Mouse (Mus musculus): ENCODE measurements around the gene Mdc1. TPM values are rescaled to one million over a fixed set of nuclear protein-coding genes. Genes with fewer than 3 reads are reported as not detected.
A peak's percentile ranks its signal among the peaks of the same experiment; 100 is the strongest.
"Not testable (repeated sequence)": the region's sequence is repeated elsewhere in the genome, so short reads cannot be mapped to it uniquely, and the experiment has no call there.

Mdc1 gene
- polyA plus RNA-seq, 2 experiments from 2014 or later: 4.1 to 6.4 TPM

- ATAC-seq: peak; percentile 76
These were observed 18.1 kb upstream of the Mdc1 start, which contains the start of gene Flot1 for GRCm38 (mm10) chr17:35822964-35823937. Flot1 (plus strand) TSS chr17:35823230.

DNA sequence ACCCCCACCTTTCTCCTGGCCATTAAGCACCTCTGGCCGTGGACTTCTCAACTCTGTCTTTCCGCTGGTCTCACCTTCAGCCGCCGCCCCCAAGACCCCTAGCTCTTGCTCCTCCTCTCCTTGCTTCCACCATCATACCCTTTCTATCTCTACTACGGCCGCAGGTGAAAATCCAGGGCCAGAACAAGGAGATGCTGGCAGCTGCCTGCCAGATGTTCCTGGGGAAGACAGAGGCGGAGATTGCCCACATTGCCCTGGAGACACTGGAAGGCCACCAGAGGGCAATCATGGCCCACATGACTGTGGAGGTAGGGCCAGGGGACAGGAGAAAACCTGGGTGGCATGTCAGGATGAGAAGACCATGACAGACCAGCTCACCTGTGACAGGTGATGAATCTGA lies 16.9 kb upstream of the Mdc1 start:
- ATAC-seq: no peak

DNA sequence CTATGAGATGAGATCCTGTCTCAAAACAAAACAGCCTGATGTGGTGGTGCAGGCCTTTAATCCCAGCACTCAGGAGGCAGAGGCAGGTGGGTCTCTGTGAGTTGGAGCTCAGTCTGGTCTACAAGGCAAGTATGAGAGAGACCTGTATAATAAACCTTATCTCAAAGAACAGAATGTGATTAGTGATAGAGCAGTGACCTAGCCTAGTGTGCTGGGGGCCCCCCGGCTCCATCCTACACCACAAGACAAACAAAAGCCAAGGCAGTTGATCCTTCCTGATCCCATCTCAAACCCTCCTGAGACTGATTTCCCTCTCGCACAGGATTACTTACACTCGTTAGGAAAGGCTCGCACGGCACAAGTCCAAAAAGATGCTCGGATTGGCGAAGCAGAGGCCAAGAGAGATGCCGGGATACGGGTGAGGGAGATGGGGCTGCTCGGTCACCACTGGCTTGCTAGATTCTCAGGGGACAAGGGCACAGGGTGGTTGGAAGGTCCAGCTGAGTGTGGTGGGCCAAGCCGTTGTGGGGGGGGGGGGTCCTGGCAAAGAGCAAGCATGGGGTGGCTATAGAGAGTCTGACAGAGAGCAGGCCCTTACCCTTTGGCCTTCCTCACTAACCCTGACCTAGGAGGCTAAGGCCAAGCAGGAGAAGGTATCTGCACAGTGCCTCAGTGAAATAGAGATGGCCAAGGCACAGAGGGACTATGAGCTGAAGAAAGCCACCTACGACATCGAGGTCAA lies 16.0 kb upstream of the Mdc1 start:
- no peak for ATAC-seq

DNA sequence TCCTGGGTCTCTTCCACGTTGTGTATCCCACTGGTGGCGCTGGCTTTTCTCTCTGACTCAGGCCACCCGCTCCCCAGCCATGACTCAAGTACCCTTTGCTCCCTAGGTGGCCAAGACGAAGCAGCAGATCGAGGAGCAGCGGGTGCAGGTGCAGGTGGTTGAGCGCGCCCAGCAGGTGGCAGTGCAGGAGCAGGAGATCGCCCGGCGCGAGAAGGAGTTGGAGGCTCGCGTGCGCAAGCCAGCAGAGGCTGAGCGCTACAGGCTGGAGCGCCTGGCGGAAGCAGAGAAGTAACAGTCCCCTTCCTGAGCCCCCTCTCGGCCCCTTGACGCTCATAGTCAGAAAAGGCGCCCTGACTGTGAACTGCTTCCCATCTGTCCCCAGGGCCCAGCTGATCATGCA lies 11.6 kb upstream of the Mdc1 start:
- peak; percentile 93 for ATAC-seq

- no peak for ATAC-seq
These were observed 8.7 kb upstream of the Mdc1 start for GRCm38 (mm10) chr17:35832400-35833238.

DNA sequence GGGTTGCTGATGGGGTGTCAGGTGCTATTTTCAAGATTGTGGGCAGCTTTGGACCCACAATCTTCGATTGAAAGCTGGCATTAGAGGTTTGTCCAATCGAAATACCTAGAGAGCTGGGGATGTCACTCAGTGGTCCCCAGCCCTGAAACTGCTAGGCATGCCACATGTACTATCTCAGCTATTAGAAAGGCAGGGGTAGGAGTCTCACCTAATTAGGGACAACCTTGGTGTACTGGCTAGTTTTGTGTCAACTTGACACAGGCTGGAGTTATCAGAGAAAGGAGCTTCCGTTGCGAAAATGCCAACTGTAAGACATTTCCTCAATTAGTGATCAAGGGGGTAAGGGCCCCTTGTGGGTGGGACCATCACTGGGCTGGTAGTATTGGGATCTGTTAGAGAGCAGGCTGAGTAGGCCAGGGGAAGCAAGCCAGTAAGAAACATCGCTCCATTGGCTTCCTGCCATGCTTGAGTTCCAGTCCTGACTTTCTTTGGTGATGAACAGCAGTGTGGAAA lies 8.0 kb upstream of the Mdc1 start:
- ATAC-seq: no peak

- no peak for ATAC-seq
These were observed 7.4 kb upstream of the Mdc1 start for GRCm38 (mm10) chr17:35833894-35834293.

DNA sequence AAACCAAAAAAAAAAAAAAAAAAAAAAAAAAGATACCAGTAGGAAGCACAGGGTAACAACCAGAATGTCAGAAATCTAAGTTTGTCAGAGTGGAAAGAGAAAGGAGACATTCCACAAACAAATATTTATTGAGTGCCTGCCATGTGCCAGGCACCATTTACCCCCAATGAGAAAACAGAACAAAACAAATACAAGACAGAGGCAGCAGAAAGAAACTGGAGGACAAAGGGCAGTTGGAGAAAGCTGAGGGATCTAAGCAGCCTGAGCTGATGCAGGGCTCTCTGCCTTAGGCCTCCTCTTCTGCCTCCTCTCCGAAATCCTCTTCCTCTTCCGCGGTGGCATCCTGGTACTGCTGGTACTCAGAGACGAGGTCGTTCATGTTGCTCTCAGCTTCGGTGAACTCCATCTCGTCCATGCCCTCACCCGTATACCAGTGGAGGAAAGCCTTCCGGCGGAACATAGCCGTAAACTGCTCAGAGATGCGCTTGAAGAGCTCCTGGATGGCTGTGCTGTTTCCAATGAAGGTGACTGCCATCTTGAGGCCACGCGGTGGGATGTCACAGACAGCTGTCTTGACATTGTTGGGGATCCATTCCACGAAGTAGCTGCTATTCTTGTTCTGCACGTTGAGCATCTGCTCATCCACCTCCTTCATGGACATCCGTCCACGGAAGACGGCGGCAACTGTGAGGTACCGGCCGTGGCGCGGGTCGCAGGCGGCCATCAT lies 6.5 kb upstream of the Mdc1 start:
- ATAC-seq: no peak

DNA sequence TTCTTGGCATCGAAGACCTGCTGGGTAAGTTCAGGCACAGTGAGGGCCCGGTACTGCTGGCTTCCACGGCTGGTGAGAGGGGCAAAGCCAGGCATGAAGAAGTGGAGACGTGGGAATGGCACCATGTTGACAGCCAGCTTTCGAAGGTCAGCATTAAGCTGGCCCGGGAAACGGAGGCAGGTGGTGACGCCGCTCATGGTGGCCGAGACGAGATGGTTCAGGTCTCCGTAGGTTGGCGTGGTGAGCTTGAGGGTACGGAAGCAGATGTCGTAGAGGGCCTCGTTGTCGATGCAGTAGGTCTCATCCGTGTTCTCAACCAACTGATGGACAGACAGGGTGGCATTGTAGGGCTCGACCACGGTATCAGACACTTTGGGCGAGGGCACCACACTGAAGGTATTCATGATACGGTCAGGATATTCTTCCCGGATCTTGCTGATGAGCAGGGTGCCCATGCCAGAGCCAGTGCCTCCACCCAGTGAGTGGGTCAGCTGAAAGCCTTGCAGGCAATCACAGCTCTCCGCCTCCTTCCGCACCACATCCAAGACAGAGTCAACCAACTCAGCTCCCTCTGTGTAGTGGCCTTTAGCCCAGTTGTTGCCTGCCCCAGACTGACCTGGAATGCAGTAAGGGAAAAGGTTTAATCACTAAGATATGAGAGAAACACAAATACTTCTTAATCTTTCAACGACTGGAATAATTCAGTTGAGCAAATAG lies 5.7 kb upstream of the Mdc1 start:
- no peak for ATAC-seq

DNA sequence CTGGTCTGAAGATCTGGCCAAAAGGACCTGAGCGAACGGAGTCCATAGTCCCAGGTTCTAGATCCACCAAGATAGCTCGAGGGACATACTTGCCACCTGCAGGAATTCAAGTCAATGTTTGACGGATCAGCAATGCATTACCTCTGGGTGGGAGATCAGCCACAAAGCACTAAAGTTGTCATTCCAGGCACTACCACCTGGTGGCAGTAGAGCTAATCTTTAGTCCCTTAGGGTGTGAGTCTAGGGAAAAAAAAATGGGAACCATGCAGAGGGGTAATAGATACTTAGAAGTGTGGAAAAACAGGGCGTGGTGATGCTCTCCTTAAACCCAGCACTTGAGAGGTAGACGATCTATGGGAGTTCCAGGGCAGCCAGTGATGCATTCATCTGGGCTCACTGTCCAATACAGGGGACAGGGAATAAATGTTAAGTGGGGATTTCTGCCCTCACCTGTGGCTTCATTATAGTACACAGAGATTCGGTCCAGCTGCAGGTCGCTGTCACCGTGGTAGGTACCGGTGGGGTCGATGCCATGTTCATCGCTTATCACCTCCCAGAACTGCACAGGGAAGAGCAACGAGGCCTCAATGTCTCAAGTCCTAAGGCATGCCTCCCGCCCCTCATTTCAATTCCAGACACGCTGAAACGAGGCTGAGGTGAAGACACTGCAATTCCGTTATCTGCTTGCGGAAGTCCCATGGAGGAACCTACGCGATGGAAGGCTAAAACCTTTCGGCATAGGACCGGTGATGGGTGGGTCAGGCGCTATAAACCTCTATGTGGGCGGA lies 4.9 kb upstream of the Mdc1 start:
- no peak for ATAC-seq

- ATAC-seq: no peak
These were observed 4.3 kb upstream of the Mdc1 start for GRCm38 (mm10) chr17:35836991-35837422.

DNA sequence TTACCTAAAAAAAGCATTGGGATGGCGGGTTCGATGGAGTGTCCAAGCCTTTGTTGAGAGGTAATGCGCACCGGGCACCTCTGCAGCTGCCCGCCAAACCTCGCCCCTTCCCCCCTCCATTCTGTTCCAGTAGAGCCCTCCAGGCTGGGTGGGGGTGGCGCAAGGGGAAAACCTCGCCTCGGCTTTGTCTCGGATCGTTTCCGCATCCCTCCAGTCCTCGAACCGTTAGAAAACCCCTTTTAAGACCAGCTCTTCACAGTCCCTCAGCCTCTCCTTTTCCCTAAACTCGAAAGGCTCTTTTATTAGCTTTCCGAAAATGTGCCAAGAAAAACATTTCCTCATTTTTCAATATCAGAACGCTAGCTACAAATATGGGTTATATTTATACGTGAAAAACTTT lies 3.8 kb upstream of the Mdc1 start:
- ATAC-seq: no peak

- peak; percentile 40 for ATAC-seq
These were observed 3.2 kb upstream of the Mdc1 start, which contains the start of gene Tubb5 for GRCm38 (mm10) chr17:35838122-35838544. Tubb5 (minus strand) TSS chr17:35838306.

DNA sequence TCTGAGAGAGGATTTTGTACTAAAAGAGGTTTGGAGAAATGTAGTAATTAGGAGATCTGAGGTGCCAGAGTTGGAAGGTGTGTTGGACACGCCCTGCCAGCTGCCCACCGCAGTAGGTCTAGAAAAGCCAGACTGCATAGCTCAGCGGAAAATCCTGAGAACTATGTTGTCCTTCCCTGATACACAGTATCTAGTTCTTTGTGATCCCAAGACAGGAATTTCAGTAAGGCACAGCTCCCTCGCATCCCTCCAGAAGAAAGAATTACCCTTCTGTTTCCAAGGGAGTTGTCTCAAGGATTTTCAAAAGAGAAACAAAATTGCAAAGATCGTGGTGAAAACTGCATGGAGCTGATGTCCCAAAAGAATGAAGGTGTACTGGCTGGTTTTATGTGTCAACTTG lies 2.7 kb upstream of the Mdc1 start:
- ATAC-seq: no peak

DNA sequence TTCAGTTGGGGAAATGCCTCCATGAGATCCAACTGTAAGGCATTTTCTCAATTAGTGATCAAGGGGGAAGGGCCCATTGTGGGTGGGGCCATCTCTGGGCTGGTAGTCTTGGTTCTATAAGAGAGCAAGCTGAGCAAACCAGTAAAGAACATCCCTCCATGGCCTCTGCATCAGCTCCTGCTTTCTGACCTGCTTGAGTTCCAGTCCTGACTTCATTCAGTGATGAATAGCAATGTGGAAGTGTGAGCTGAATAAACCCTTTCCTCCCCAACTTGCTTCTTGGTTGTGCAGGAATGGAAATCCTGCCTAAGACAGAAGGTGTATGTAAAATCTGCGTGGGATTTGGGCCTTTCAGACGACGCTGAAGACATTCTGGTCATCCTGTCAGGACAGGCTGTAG lies 2.3 kb upstream of the Mdc1 start:
- not testable (repeated sequence) for ATAC-seq

DNA sequence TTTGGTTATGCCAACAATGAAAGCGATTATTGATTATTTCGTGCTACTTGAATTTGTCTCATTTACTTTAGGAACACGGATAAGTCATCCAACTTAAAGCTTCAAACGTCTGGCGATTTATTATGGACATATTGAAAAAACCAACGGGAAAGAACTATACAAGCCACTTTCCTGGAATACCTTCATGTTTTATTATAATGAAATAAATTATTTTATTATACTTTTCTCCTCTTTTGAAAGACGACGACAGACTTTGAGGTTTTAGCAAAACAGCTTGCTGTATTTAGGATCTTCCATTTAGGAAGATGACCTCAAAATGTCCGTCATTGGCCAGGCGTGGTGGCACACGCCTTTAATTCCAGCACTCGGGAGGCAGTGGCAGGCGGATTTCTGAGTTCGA lies 754 bp upstream of the Mdc1 start:
- ATAC-seq: no peak

- no peak for ATAC-seq
These were observed 691 bp downstream of the Mdc1 start for GRCm38 (mm10) chr17:35842006-35842405.

DNA sequence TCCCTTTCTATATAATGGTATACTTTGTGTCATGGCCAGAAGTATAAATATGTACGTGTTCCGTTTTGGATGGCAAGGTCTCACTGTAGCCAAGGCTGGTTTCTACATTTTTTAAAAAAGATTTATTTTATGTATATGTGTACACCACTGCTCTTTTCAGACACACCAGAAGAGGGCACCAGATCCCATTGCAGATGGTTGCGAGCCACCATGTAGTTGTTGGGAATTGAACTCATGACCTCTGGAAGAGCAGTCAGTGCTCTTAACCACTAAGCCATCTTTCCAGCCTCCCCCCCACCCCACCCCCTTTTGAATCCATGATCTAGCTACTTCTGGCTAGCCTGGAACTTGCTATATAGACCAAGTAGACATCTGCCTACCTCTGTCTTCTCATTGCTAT lies 2.2 kb downstream of the Mdc1 start:
- ATAC-seq: no peak

DNA sequence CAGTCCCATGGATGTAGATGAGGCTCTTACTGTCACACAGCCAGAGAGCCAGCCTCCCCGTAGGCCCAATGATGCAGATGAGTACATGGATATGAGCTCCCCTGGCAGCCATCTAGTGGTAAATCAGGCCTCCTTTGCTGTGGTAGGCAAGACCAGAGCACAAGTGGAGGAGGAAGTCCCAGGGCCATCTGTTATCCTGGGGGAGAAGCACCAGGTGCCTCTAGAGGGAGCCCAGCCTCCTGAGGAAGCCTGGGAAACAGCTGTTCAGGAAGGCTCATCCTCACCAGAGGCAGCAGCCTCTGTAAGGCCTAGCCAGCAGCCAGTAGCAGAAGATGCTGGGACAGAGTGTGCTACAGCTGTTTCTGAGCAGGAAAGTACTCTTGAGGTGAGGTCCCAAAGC lies 6.8 kb downstream of the Mdc1 start:
- no peak for ATAC-seq

GRCm38 (mm10) chr17:35850974-35851373 lies 9.7 kb downstream of the Mdc1 start:
- no peak for ATAC-seq
